Mouse (Mus musculus): ENCODE data around the gene Arhgap23. TPM values are rescaled to one million over a fixed set of nuclear protein-coding genes. Genes with fewer than 3 reads are reported as not detected.

Gene Arhgap23
- polyA plus RNA-seq, 1 experiment: 77.2 TPM

GRCm38 (mm10) chr11:97511661-97512369 is 96.5 kb downstream of the Arhgap23 start:
- 14% methylated on average over 13 of the region's 13 CpGs for WGBS
- Histone ChIP-seq H3K27me3 (ENCODE audit: control insufficient read depth, insufficient read depth, low read length) (no peaks in the 10 kb centered on the region), H3K4me3 (replicated peaks; ENCODE audit: insufficient read depth, low read depth, low read length) (no peak overlapping the region), H3K27ac (ENCODE audit: insufficient read depth, low read length) (peak overlapping the region; percentile 49; the same call in 1 of the 2 replicates), H3K4me1 (ENCODE audit: control insufficient read depth, insufficient read depth, low read length) (peaks cover 21% of the 10 kb centered on the region)
- TF ChIP-seq POLR2A (IDR thresholded peaks at IDR 0.05; ENCODE audit: borderline replicate concordance, insufficient read depth, low read length): no peak
- TF ChIP-seq CTCF (IDR thresholded peaks at IDR 0.05; ENCODE audit: borderline replicate concordance, insufficient read depth, low read depth, low read length): no peak
- peak; percentile 51 to 57 for DNase-seq

GRCm38 (mm10) chr11:97512511-97512910 is 97.2 kb downstream of the Arhgap23 start:
- peaks cover 21% of the 10 kb centered on the region for H3K4me1 ChIP-seq (ENCODE audit: control insufficient read depth, insufficient read depth, low read length)
- no peak overlapping the region for H3K4me3 ChIP-seq (replicated peaks; ENCODE audit: insufficient read depth, low read depth, low read length)
- H3K27ac ChIP-seq (ENCODE audit: insufficient read depth, low read length): no peak overlapping the region
- no peak for TF ChIP-seq POLR2A (IDR thresholded peaks at IDR 0.05; ENCODE audit: borderline replicate concordance, insufficient read depth, low read length)
- no peak for TF ChIP-seq CTCF (IDR thresholded peaks at IDR 0.05; ENCODE audit: borderline replicate concordance, insufficient read depth, low read depth, low read length)
- H3K27me3 ChIP-seq (ENCODE audit: control insufficient read depth, insufficient read depth, low read length): no peaks in the 10 kb centered on the region
- DNase-seq: no peak
- 55% methylated on average over 6 of the region's 6 CpGs for whole genome bisulfite sequencing

GRCm38 (mm10) chr11:97513066-97513465 is 97.7 kb downstream of the Arhgap23 start:
- no peaks in the 10 kb centered on the region for H3K27me3 ChIP-seq (ENCODE audit: control insufficient read depth, insufficient read depth, low read length)
- WGBS: 58% methylated on average over 3 of the region's 3 CpGs
- DNase-seq: no peak
- no peak for TF ChIP-seq POLR2A (IDR thresholded peaks at IDR 0.05; ENCODE audit: borderline replicate concordance, insufficient read depth, low read length)
- TF ChIP-seq CTCF (IDR thresholded peaks at IDR 0.05; ENCODE audit: borderline replicate concordance, insufficient read depth, low read depth, low read length): no peak
- no peak overlapping the region for H3K4me3 ChIP-seq (replicated peaks; ENCODE audit: insufficient read depth, low read depth, low read length)
- no peak overlapping the region for H3K27ac ChIP-seq (ENCODE audit: insufficient read depth, low read length)
- peaks cover 21% of the 10 kb centered on the region for H3K4me1 ChIP-seq (ENCODE audit: control insufficient read depth, insufficient read depth, low read length)

- no peak for DNase-seq
- TF ChIP-seq CTCF (IDR thresholded peaks at IDR 0.05; ENCODE audit: borderline replicate concordance, insufficient read depth, low read depth, low read length) (no peak), POLR2A (IDR thresholded peaks at IDR 0.05; ENCODE audit: borderline replicate concordance, insufficient read depth, low read length) (no peak)
- Histone ChIP-seq H3K4me3 (replicated peaks; ENCODE audit: insufficient read depth, low read depth, low read length) (no peak overlapping the region), H3K27ac (ENCODE audit: insufficient read depth, low read length) (no peak overlapping the region), H3K27me3 (ENCODE audit: control insufficient read depth, insufficient read depth, low read length) (no peaks in the 10 kb centered on the region), H3K4me1 (ENCODE audit: control insufficient read depth, insufficient read depth, low read length) (peaks cover 42% of the 10 kb centered on the region)
- WGBS: 85% methylated on average over 7 of the region's 7 CpGs
Measured at GRCm38 (mm10) chr11:97520541-97520940, 105.2 kb downstream of the Arhgap23 start.

- peak; percentile 52 to 60 for DNase-seq
- H3K4me3 ChIP-seq (replicated peaks; ENCODE audit: insufficient read depth, low read depth, low read length): no peak overlapping the region
- H3K27me3 ChIP-seq (ENCODE audit: control insufficient read depth, insufficient read depth, low read length): no peaks in the 10 kb centered on the region
- WGBS: 36% methylated on average over 29 of the region's 29 CpGs
- TF ChIP-seq POLR2A (IDR thresholded peaks at IDR 0.05; ENCODE audit: borderline replicate concordance, insufficient read depth, low read length) (no peak), CTCF (IDR thresholded peaks at IDR 0.05; ENCODE audit: borderline replicate concordance, insufficient read depth, low read depth, low read length) (no peak)
- H3K27ac ChIP-seq (ENCODE audit: insufficient read depth, low read length): no peak overlapping the region
- H3K4me1 ChIP-seq (ENCODE audit: control insufficient read depth, insufficient read depth, low read length): peaks cover 55% of the 10 kb centered on the region
Measured at GRCm38 (mm10) chr11:97521741-97522474, 106.6 kb downstream of the Arhgap23 start.

- Histone ChIP-seq H3K4me3 (replicated peaks; ENCODE audit: insufficient read depth, low read depth, low read length) (no peak overlapping the region), H3K27ac (ENCODE audit: insufficient read depth, low read length) (no peak overlapping the region; the same call in 1 of the 2 replicates), H3K4me1 (ENCODE audit: control insufficient read depth, insufficient read depth, low read length) (peaks cover 60% of the 10 kb centered on the region), H3K27me3 (ENCODE audit: control insufficient read depth, insufficient read depth, low read length) (no peaks in the 10 kb centered on the region)
- DNase-seq: no peak
- 74% methylated on average over 14 of the region's 14 CpGs for WGBS
- TF ChIP-seq CTCF (IDR thresholded peaks at IDR 0.05; ENCODE audit: borderline replicate concordance, insufficient read depth, low read depth, low read length): no peak
- no peak for TF ChIP-seq POLR2A (IDR thresholded peaks at IDR 0.05; ENCODE audit: borderline replicate concordance, insufficient read depth, low read length)
Measured at GRCm38 (mm10) chr11:97523107-97523506, 107.8 kb downstream of the Arhgap23 start.

- peak; percentile 75 to 78 for DNase-seq
- peak overlapping the region; percentile 52 for H3K27ac ChIP-seq (ENCODE audit: insufficient read depth, low read length)
- H3K4me1 ChIP-seq (ENCODE audit: control insufficient read depth, insufficient read depth, low read length): peaks cover 65% of the 10 kb centered on the region
- no peaks in the 10 kb centered on the region for H3K27me3 ChIP-seq (ENCODE audit: control insufficient read depth, insufficient read depth, low read length)
- WGBS: 0% methylated on average over 1 of the region's 1 CpGs
- TF ChIP-seq CTCF (IDR thresholded peaks at IDR 0.05; ENCODE audit: borderline replicate concordance, insufficient read depth, low read depth, low read length) (no peak), POLR2A (IDR thresholded peaks at IDR 0.05; ENCODE audit: borderline replicate concordance, insufficient read depth, low read length) (no peak)
- no peak overlapping the region for H3K4me3 ChIP-seq (replicated peaks; ENCODE audit: insufficient read depth, low read depth, low read length)
Measured at GRCm38 (mm10) chr11:97523827-97524261, 108.5 kb downstream of the Arhgap23 start.

Measured in cerebellum, adult 2 months (tissue).